Mouse (Mus musculus) T-helper 1 cell (primary cell): Measurements from ENCODE around the gene Eif2s1.

Experiments used
- in situ Hi-C: fragments of 300-600 bp; cut with MboI, MseI; formaldehyde crosslinking; loops from one replicate; pipeline ENCODE4 v1.15.1; 2025; ENCODE audit warnings: high pct_unique_total_duplicates

Eif2s1 gene

DNA sequence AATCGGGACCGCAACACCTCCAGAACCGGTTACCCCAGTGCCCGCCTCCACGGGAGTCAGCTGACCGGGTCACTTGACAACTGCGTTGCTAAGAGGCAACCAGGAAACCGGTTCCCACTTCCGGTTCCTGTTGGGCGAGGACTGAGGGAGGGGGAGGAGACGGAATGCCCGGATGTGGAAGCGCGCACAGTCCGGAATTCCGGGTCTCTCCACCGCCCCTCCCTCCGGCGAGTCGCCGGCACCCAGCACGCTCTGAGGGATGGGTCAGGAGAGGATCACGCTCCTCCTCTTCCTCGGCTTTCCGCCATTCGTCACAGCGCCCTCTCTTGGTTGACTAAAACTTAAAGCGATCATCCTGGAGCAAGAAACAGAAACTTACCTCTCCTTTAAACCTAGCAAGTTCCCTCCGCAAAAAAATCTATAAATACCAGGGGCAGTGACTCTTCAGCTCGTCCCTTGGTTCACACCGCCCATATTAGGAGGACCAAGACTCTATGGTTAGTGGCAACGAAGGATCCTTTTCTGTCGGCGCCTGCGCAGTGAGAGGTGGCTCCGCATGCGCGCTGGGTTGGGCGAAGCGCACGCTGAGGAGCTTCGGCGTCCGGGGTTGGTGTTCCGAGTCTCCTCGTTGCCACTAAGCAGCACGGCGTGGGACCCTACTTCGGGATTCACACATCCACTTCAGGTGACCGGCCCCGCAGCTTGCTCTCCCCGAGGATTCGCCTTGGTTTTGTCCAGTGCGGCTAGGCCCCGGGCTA, at the start of gene Eif2s1, which contains the start of gene Atp6v1d:
Gene Eif2s1, plus strand, starts transcription at position 324 of the 758 bp plus-strand sequence.
Gene Atp6v1d, minus strand, starts transcription at position 143 of the 758 bp plus-strand sequence.
- in situ Hi-C loops, result no loop called here

DNA sequence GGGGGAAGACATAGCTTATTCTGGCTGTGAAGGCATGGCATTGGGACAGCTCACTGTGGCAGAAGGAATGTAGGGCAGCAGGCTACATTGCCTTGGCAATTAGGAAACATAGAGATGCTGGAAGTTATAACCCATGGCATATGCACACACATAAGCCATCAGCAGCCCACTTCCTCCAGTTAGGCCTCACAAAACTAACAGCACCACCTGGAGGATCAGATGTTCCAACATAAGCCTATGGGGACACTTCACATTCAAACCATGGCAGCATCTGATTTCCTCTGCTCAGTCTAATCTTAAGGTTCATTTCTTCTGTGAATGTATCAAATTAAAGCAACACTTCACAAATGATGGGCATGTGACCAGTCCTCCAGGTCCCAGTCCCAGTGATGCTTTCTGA, 47.2 kb upstream of the Eif2s1 start:
- in situ Hi-C loops, result no loop called here

DNA sequence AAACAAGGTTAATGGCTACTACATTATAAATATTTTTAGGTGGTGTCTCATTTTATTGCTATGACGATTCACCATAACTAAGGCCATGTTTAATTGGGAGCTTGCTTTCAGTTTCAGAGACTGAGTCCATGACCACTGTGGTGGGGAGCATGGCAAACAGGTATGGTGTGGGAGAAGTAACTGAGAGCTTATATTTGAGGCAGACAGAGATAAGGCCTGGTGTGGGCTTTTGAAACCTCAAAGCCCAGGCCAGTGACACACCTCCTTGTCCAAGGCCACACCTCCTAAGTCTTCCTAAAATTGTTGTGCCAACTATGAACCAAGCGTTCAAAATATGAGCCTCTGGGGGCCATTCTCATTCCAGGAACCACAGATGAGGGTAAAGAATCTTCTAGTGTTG, 27.1 kb upstream of the Eif2s1 start:
- in situ Hi-C loops, result no loop called here

DNA sequence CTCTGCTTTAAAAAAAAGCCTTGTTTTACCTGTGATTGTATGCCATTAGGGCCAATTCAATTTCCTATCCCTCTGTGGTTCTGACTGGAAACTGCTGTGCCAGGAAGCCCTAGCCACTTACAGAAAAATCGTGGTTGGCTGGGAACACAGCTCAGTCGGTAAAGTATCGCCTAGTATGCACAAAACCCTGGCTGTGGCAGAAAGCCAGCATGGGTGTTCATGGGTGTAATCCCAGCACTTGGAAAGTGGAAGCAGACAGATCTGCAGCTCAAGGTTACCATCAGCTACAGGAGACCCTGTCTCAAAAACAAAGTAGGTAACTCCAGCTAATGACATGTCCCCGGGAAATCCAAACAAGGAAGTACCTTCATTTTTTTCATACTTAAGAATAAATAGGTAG, 21.7 kb upstream of the Eif2s1 start:
- in situ Hi-C loops, result no loop called here

DNA sequence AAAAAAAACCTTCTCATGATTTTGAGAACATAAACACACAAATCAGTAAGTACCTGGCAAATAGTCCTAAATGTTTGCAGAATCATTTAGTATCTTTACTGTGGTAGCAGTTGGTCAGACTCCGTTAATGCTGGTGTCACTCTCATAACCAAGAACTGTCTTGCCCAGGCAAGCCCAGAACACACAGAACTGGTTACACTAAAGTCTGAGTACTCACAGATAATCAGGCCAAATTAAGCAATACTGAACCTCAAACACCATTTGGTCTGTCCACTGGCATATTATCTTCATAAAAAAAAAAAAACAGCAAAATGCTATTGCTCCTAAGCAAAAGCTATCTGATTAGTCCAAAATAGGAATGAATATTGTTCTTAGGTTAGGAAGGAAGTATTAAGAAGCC, 19.2 kb upstream of the Eif2s1 start:
- in situ Hi-C loops, result no loop called here

DNA sequence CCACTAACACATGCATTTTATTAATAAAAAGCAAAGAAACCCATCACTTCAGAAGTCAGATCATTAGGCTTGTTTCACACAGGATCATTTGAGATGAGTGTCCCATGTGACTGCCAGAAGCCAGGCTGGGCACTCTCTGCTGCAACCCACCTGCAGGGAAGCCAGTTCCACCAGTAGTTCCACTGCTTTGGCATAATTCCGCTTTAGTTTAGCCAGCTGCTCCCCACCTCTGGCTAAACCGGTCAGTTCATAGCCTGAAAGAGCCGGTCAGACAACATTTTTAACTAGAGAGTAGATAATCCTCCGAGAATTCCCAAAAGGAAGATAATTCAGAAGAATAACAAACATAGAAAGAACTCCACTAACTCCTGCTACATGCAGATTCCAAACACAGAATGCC, 13.4 kb upstream of the Eif2s1 start:
- in situ Hi-C loops, result no loop called here

DNA sequence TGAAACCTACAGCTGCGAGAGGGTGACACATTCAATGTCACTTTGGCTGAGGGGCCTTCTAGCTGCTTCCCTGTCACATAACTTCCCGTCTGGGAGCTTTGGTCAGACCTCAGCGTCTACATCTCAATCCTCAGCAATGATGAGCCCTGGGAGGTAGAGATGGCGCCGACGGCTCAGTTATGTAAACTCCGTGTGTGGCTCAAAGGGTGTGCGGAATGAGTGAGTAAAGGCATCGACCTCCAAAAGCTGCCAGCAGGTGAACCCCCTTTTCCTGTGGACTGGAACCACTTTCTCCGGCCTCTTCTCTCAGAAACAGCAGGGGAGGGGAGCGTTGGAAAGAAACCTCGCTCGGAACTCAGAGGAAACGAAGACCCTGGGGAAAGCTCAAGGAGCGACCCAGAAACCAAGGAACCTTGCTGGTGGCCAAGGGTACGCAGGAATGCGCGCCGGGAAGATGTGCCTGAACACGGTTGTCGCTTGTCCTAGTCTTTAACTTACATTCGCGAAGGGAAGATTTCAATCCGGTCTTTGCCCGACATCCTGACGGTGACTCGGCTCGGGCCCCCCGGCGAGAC, 611 bp upstream of the Eif2s1 start:
- in situ Hi-C loops, result no loop called here

DNA sequence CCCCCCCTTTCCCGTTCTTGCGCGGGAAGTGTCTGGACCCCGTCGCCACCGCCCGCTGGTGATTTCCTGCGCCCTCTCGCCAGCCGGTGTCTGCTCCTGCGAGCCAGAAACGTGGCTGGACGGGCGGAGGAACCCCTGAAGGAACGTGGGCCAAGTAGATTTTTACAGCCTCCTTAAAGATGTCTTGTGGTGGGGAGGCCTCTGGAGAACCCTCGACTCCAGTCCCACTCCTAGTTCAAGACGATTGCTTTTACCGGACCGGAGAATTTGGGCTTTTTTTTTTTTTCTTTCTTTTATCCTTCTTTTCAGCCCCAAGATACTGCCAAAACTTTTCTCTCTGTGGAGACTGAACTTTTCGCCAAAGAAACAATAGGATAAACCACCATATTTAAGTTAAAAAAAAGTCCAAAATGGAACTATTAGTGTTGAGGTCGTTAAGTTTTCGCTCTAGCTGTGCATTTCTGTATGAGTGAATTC, 673 bp downstream of the Eif2s1 start:
- in situ Hi-C loops, result no loop called here

DNA sequence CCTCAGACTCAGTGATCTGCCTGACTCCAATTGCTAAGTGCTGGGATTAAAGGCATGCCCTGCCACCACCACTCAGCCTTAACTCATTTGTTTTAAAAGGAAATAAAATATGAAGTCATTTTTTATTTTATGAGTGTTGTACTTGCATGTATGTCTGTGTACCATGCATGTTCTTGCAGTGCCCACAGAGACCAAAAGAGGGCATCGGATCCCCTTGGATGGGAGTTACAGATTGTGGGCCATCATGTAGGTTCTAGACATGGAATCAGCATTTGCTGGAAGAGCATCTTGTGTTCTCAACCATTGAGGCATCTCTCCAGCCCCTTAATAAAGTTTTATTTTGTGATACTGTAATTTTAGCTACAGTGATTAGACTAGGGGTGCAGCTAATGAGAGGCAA, 3.8 kb downstream of the Eif2s1 start:
- in situ Hi-C loops, result no loop called here

DNA sequence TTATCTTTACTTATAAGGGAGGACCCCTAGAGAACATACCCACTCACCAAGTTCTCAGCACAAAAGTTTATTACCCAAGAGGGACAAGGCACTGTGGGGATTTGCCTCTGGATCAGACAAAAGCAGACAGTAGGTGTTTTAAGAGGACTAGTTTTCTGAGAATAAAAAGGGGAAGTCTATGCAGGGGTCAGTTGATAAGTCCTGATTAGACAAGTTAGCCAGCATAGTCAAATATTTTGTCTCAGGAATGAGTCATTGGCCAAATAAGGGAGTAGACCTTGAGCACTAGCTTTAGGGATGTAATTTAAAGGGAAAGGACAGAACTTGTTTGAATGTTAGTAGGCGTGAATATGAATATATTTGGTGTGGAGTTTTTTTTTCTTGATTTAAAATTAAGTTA, 6.5 kb downstream of the Eif2s1 start:
- in situ Hi-C loops, result no loop called here

DNA sequence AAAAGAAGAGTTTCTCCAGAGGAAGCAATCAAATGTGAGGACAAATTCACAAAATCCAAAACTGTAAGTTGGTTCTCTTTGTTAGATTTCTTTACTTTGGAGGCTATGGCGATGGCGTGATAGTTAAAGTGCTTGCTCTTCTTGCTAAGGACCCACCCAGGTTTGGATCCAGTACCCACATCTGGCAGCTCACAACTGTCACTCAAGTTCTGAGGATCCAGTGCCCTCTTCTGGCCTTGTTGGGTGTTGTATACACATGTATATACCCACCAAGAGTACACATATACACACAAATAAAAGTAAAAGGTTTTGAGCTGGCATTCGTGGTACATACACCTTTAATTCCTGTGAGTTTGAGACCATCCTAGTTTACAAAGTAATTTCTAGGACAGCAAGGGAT, 13.0 kb downstream of the Eif2s1 start:
- in situ Hi-C loops, result no loop called here

DNA sequence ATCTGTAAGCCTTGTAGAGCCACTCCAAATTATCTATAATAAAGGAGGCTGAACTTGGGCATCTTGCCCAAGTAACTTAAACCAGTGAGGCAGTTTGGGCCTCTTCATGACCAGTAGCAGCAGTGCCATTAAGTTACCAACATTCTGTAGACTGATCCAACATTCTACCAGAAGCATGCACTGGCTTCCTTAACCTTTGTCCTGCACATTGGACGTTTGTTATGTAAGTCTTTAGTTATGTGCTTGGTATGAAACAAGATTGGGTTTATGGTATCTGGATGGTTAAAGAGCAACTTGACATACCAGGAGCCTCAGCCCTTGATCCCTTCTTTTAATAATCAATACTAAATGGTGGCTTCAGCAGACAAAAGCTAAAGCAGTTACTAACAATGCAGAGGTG, 28.4 kb downstream of the Eif2s1 start:
- in situ Hi-C loops, result no loop called here

DNA sequence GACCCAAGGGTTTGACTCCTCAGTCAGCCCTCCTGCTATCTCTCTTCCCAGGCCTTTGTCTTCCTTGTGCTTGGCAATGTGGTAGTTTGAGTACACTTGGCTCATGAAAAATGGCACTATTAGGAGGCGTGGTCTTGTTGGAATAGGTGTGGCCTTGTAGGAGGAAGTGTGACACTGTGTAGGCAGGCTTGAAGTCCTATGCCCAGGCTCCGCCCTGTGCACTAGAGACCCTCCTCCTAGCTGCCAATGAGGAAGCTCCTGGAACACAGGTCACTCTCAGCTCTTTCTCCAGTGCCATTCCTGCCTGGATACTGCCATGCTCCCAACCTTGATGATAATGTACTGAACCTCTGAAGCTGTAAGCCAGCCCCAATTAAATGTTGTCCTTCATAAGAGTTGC, 29.5 kb downstream of the Eif2s1 start:
- in situ Hi-C loops, result no loop called here

DNA sequence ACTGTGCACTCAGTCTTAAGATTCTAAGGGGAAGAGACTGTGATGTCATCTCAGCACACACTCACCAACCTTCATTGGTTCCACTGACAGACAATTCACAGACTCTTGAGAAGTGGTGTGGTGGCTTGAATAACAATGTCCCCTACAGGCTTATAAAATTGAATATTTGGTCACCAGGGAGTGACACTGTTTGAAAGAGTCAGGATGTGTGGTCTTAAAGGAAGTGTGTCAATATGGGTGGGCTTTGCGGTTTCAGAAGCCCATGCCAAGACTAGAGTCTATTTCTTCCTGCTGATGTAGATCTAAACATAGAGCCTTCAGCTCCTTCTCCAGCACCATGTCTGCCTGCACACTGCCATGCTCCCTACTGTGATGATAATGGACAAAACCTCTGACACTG, 36.2 kb downstream of the Eif2s1 start:
- in situ Hi-C loops, result no loop called here

DNA sequence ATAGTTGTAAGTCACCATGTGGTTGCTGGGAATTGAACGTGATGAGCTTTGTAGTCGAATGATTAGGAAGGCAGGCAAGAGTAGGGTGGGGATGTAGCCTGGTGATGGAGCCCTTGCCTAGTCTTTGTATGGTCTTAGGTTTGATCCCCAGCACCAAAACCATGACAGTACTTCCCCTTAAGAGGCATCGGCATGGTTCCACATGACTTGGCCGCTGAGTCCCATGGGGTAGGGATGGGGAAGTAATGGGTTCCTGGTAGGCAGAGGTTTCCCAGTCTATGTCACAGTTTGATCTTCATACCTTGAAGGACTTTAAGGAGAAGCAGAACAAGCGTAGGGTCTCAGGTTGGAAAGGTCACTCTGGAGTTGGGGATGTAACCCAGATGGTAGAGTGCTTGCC, 39.8 kb downstream of the Eif2s1 start:
- in situ Hi-C loops, result no loop called here

DNA sequence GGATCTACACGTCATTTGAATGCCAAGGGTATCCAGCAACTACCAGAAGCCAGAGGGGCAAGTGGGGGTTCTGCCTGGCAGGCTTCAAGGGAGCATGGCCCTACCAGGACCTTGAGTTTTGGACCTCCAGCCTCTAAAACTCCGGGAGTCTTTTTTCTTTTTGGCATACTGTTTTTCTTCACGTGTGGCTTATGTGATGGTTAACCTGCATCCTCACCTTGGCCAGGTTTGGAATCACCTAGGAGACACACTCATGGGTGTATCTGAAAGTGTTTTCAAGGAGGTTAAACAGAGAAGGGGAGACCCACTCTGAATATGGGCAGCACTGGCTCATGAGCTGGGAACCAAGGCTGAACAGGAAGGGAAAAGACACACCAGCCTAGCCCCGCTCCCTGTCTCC, 41.7 kb downstream of the Eif2s1 start:
- in situ Hi-C loops, result no loop called here

DNA sequence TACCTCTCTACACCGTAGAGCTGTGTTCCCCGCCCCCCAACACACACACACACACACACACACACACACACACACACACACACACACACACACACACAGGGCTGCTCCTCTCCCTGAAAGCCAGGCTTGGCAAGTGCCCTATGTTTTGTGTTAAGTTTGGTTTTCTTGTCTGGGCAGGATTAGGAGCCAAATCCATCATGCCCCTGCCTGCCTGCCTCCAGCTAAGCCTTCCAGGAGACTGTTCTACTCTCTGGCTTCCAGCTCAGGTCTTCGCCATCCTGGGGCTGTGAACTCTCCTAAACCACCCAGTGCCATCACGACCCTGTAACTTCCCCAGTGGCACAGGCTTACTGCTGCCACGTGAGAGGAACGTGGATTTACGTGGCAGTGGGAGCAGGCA, 42.9 kb downstream of the Eif2s1 start:
- in situ Hi-C loops, result no loop called here

DNA sequence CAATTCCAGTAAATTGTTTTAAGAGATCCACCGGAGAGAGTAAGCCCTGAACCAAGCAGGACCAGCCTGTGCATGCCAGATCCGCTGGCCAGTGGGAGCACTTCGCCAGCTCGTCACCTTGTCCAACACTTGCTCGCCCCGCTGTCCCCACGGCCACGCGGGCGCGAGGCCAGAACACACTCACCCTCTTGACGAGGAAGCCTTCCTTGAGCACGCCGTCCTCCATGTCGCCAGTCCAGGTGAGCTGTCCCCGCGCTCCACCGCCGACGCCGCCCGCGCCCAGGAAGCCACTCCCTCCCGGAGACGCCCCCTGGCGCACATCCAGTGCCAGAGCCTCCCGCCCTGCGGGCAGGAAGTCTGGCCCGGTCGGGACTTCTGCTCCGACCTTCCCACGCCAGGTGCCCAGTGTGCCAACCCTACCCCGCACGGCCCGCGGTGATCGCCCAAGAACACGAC, 45.1 kb downstream of the Eif2s1 start, which contains the start of gene Plek2:
Gene Plek2, minus strand, starts transcription at position 258 of the 456 bp plus-strand sequence.
- in situ Hi-C loops, result no loop called here

DNA sequence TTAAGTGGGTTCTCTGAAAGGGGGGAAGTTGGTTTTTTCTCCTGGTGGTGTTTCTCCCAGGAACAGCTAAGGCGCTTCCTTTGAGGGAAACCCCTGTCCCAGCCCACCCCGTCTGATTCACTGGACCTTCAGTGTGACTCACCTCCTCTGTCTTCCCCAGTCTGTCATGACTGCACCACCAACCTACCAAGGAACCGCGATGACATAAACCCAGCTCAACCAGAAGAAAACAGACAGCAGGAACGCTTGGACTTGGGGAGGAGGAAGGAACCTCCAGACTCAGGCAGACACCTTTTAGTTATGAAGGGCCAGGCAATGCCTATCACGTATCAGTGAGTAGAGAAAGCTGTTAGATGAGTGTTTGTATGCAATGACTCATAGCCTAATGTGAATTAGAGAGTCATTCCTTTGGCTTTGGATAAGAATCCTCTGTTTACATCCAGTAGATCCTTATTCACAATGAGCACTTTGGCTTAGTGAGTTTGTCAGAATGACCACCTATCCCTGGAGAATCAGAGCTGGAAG, 46.5 kb downstream of the Eif2s1 start:
- in situ Hi-C loops, result no loop called here

DNA sequence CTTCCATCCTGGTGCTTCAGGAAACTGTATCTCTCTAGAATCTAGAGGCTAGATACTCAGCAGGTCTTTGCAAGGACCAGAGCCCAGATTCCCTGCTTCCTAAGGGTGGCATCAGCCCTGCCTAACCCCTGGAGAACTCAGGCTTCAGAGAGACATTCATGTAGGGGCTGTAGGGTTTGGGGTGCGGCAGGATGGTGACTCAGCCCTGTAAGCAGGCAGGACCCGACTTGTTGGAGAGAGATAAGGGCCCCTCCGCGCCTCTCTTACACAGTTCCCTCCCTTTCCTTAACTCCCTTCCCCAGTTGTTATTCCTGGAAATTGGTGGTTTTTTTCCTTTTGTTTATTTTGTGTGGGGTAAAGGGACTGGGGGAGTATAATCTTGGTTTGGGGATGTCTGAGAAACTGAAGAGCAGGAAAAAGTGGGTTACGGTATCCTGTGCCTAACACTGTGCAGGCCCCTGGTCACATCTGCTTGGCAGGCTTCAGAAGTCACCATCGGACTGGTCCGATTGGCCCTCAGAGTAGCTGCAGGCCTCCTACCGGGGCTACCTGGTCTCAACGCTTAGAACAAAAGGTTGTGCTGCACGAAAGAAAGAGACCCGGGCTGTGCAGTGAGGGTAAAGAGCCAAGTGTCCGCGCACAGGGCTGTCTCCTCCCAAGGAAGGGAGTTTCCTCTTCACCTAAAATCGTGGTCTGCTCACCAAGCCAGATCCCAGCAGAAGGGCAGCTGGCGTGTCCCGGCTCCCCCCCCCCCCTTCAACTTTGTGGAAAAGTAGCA, 49.3 kb downstream of the Eif2s1 start:
- in situ Hi-C loops, result loop anchor here (5.0 kb wide), 1 partner anchor 191 kb away; no protein-coding TSS in a partner anchor

DNA sequence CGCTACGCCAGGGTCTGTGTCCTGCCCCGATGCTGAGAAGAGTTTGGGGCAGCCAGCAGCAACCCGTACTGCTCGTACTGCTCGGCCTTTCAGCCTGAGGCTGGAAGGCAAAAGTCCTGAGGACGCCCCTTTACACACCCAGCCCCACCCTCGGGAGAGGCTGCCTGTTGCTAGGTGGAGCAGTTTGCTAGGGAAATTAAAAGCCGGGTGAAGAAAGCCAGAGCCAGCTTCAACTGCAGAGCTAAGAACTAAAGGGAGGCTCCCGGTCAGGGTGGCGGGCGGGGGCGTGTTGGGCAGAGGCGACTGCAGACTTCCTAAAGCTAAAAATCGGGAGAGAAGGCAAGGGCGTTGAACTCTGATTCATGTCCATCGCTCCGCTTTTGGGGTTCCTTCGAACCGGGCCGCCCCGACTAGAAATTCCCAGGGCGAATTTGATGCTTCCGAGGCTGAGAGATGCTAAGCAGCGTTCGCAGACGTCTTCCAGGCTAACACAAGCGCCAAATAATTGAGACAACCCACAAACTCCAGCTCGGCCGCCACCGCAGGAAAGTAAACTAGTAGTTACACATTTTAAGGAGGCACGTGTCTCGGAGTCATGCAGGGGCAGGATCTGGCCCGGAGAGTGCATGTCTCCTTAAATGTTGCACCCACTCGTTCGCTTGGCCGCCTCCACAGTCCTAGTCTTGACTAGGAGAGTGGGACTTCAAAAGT, 50.2 kb downstream of the Eif2s1 start:
- in situ Hi-C loops, result loop anchor here (5.0 kb wide), 1 partner anchor 190 kb away; no protein-coding TSS in a partner anchor
